Mouse (Mus musculus): ENCODE results near the gene Nfkbiz. TPM values are rescaled to one million over a fixed set of nuclear protein-coding genes. Genes with fewer than 3 reads are reported as not detected.

Nfkbiz gene
- polyA plus RNA-seq, 1 experiment, result 5.1 TPM

DNA sequence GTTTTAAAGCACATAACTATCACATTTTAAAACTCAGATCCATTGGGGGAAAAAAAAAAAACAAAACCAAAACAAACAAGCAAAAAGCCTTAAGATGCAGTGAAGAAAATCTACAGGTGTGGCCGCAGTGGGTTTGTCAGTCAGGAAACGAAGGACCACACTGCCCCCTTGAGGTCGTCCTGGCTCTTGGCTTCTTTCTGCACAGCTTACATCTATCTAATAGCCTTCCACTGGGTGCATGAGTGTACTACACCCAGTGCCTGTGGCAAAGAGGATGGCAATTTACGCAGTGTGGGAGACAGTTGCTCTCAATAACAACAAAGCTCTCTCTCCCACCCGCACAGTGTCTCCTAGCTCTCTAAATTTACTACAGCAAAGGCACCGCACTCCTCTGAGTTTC is 19.8 kb upstream of the Nfkbiz start:
- no peaks in the 10 kb centered on the region for H3K4me1 ChIP-seq (ENCODE audit: control insufficient read depth, insufficient read depth, low read length)
- peak; percentile 37 to 54 for DNase-seq
- H3K27me3 ChIP-seq (ENCODE audit: control insufficient read depth, insufficient read depth, low read length), result no peaks in the 10 kb centered on the region
- H3K4me3 ChIP-seq (replicated peaks; ENCODE audit: insufficient read depth, low read depth, low read length), result no peak overlapping the region
- no peak for TF ChIP-seq POLR2A (IDR thresholded peaks at IDR 0.05; ENCODE audit: borderline replicate concordance, insufficient read depth, low read length)
- peak; percentile 66 for TF ChIP-seq CTCF (IDR thresholded peaks at IDR 0.05; ENCODE audit: borderline replicate concordance, insufficient read depth, low read depth, low read length)
- H3K27ac ChIP-seq (ENCODE audit: insufficient read depth, low read length), result no peak overlapping the region
- 67% methylated on average over 6 of the region's 6 CpGs for whole genome bisulfite sequencing

DNA sequence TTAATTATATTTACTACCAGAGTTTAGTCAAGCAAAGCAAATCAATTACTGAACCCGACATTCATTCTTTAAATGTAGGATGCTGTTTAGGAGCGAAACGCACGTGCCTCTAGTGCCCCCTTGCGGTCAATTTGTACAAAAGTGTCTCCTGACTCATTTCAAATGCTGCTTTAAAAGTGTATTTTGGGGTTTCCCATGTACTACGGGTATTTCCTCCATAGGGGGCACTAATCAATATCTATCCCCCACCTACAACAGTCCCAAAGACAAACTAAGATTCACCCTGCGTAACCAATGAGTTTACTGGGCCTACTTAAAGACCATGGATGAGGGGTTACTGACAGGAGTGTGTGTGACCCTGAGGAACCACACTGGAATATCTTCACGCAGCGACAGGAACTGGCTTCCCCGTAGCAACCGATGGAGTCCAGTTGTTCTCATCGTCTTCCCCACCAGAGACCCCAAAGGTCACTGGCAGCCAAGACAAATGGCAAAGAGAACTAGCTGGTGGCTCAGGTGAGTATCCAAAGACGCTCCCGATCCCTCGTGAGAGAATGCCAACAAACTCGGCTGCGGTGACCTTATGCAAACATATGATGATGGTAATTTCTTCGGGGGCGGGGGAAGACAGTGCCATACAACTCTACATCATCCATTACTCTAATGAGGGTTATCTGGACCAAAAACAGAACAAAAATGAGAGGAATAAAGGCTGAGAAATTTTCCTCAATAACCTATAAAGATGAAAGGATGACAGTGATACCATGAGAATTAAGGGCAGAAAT is 14.4 kb upstream of the Nfkbiz start:
- Histone ChIP-seq H3K27ac (ENCODE audit: insufficient read depth, low read length) (no peak overlapping the region), H3K4me1 (ENCODE audit: control insufficient read depth, insufficient read depth, low read length) (no peaks in the 10 kb centered on the region), H3K4me3 (replicated peaks; ENCODE audit: insufficient read depth, low read depth, low read length) (no peak overlapping the region), H3K27me3 (ENCODE audit: control insufficient read depth, insufficient read depth, low read length) (no peaks in the 10 kb centered on the region)
- DNase-seq, result peak; percentile 64 to 69
- 52% methylated on average over 19 of the region's 19 CpGs for WGBS
- TF ChIP-seq CTCF (IDR thresholded peaks at IDR 0.05; ENCODE audit: borderline replicate concordance, insufficient read depth, low read depth, low read length) (peak; percentile 79), POLR2A (IDR thresholded peaks at IDR 0.05; ENCODE audit: borderline replicate concordance, insufficient read depth, low read length) (no peak)

DNA sequence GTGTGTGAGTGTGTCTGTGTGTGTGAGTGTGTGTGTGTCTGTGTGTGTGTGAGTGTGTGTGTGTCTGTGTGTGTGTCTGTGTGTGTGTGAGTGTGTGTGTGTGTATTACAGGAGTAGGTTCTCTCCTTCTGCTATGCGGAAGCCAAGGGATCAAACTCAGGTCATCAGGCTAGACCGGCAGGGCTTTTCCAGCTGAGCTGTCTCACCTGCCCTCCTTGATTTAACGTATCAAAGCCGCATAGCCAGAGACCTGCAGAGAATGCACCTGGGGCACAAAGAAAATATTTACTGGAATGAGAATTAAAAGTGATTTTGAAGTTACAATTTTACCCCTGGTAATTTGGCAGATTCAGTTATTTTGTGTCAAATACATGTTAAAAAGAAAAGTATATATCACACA is 13.8 kb upstream of the Nfkbiz start:
- 29% methylated on average over 4 of the region's 4 CpGs for WGBS
- no peak for TF ChIP-seq CTCF (IDR thresholded peaks at IDR 0.05; ENCODE audit: borderline replicate concordance, insufficient read depth, low read depth, low read length)
- no peak for TF ChIP-seq POLR2A (IDR thresholded peaks at IDR 0.05; ENCODE audit: borderline replicate concordance, insufficient read depth, low read length)
- no peaks in the 10 kb centered on the region for H3K4me1 ChIP-seq (ENCODE audit: control insufficient read depth, insufficient read depth, low read length)
- no peak overlapping the region for H3K4me3 ChIP-seq (replicated peaks; ENCODE audit: insufficient read depth, low read depth, low read length)
- no peak overlapping the region for H3K27ac ChIP-seq (ENCODE audit: insufficient read depth, low read length)
- no peaks in the 10 kb centered on the region for H3K27me3 ChIP-seq (ENCODE audit: control insufficient read depth, insufficient read depth, low read length)
- DNase-seq, result no peak

DNA sequence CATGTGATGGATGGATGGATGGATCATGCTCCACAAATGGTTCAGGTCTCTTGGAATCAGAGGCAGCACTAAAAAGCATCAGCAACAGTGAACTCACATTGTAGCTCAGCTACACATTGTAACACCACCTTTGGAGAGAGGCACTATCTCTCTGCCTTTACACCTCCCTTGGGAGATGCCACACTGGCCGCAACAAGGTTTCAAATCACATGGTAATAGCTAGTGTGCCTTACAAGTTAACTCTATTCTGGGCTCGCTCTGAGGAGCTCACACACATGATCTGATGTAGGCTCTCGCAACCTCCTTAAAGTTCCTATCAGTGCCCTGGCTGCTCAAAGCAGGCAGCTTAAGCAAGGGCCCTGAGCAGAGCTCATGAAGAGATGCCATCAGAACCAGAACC is 11.8 kb upstream of the Nfkbiz start:
- Histone ChIP-seq H3K27me3 (ENCODE audit: control insufficient read depth, insufficient read depth, low read length) (no peaks in the 10 kb centered on the region), H3K4me1 (ENCODE audit: control insufficient read depth, insufficient read depth, low read length) (no peaks in the 10 kb centered on the region), H3K4me3 (replicated peaks; ENCODE audit: insufficient read depth, low read depth, low read length) (no peak overlapping the region), H3K27ac (ENCODE audit: insufficient read depth, low read length) (no peak overlapping the region)
- DNase-seq, result no peak
- no peak for TF ChIP-seq POLR2A (IDR thresholded peaks at IDR 0.05; ENCODE audit: borderline replicate concordance, insufficient read depth, low read length)
- TF ChIP-seq CTCF (IDR thresholded peaks at IDR 0.05; ENCODE audit: borderline replicate concordance, insufficient read depth, low read depth, low read length), result no peak
- 93% methylated on average over 3 of the region's 3 CpGs for WGBS

DNA sequence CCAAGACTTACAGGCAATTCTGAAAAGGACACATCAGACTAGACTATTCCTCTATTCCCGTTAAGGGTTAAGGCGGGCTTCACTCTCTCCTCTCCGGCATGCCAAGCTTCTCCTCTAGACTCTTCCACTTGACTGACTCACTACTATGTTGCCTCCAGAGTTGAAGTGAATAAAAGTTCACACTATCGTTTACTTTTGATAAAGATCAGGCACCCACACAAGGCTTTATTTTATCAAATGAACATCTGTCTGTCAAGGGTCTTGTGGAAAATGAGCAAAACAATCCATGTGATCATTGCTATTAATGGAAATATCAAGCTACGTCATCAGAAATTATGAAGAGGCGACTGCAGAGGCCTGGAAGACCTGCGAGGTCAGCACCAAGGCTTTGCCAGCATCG is 9.0 kb upstream of the Nfkbiz start:
- no peak overlapping the region for H3K4me3 ChIP-seq (replicated peaks; ENCODE audit: insufficient read depth, low read depth, low read length)
- H3K27ac ChIP-seq (ENCODE audit: insufficient read depth, low read length), result no peak overlapping the region
- DNase-seq, result no peak
- H3K4me1 ChIP-seq (ENCODE audit: control insufficient read depth, insufficient read depth, low read length), result no peaks in the 10 kb centered on the region
- no peak for TF ChIP-seq CTCF (IDR thresholded peaks at IDR 0.05; ENCODE audit: borderline replicate concordance, insufficient read depth, low read depth, low read length)
- TF ChIP-seq POLR2A (IDR thresholded peaks at IDR 0.05; ENCODE audit: borderline replicate concordance, insufficient read depth, low read length), result no peak
- WGBS, result 51% methylated on average over 8 of the region's 8 CpGs
- H3K27me3 ChIP-seq (ENCODE audit: control insufficient read depth, insufficient read depth, low read length), result no peaks in the 10 kb centered on the region

DNA sequence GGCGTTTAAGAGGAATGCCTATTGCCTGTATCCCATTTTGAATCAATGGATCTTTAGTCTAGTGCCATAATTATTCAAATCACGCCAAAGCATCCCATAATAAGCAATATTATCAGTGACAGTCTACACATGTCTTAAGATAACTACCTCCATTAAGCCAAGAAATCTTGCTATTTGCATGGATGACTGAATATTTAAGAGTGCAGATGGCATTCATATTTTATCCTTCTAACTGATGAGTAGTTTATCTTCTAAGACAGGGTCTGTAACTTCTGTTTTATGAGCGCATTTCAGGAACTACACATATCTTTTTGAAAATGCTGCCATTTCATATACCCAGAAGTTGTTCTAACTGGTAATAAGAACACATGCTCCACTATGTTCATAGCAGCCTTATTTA is 6.1 kb upstream of the Nfkbiz start:
- Histone ChIP-seq H3K27ac (ENCODE audit: insufficient read depth, low read length) (no peak overlapping the region), H3K27me3 (ENCODE audit: control insufficient read depth, insufficient read depth, low read length) (no peaks in the 10 kb centered on the region), H3K4me3 (replicated peaks; ENCODE audit: insufficient read depth, low read depth, low read length) (no peak overlapping the region), H3K4me1 (ENCODE audit: control insufficient read depth, insufficient read depth, low read length) (no peaks in the 10 kb centered on the region)
- no peak for DNase-seq
- WGBS, result 98% methylated on average over 3 of the region's 3 CpGs
- TF ChIP-seq POLR2A (IDR thresholded peaks at IDR 0.05; ENCODE audit: borderline replicate concordance, insufficient read depth, low read length), result no peak
- TF ChIP-seq CTCF (IDR thresholded peaks at IDR 0.05; ENCODE audit: borderline replicate concordance, insufficient read depth, low read depth, low read length), result no peak

DNA sequence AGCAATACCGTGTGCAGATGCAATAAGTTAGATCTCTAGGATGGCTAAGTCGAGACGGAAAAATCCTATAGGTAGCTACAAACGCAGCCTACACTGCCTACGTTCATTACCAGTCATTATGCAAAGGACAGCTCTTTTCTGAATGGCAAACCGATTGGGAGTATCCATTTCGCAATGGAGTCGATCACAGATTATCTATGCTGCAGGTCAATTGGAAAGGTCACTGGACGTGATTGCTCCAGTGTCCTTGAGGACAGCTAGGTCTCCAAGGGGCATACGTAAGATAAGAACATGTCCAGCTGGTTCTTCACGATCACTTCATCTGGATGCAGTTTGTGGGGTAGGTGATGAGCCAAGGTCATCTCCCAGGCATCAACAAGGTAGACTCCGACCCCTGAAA is 5.2 kb upstream of the Nfkbiz start:
- WGBS, result 95% methylated on average over 12 of the region's 12 CpGs
- no peak for DNase-seq
- H3K4me1 ChIP-seq (ENCODE audit: control insufficient read depth, insufficient read depth, low read length), result no peaks in the 10 kb centered on the region

DNA sequence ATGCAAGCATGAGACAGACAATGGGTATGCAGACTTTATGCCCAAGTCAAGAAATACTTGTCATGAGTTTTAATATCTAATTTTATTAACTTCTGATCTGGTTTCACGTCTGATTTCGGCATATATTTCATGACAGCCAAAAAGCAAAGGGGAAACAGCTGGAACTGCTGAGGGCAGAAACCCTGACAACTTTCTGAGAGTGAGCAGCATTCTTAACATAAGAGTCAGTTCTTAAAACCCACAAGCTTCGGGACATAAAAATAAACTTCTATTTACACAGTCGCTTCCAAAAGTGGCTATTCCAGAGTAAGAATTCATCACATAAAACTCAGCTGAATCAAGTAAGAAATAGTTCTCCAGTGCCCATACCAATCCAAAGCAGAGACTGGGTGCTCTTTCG is 4.4 kb upstream of the Nfkbiz start:
- Histone ChIP-seq H3K27me3 (ENCODE audit: control insufficient read depth, insufficient read depth, low read length) (no peaks in the 10 kb centered on the region), H3K4me1 (ENCODE audit: control insufficient read depth, insufficient read depth, low read length) (no peaks in the 10 kb centered on the region), H3K4me3 (replicated peaks; ENCODE audit: insufficient read depth, low read depth, low read length) (no peak overlapping the region), H3K27ac (ENCODE audit: insufficient read depth, low read length) (no peak overlapping the region)
- no peak for DNase-seq
- TF ChIP-seq CTCF (IDR thresholded peaks at IDR 0.05; ENCODE audit: borderline replicate concordance, insufficient read depth, low read depth, low read length) (no peak), POLR2A (IDR thresholded peaks at IDR 0.05; ENCODE audit: borderline replicate concordance, insufficient read depth, low read length) (no peak)
- WGBS, result 93% methylated on average over 5 of the region's 5 CpGs

More for the DNA sequence above, 5.2 kb upstream of the Nfkbiz start:
- Histone ChIP-seq H3K27ac (ENCODE audit: insufficient read depth, low read length) (no peak overlapping the region), H3K27me3 (ENCODE audit: control insufficient read depth, insufficient read depth, low read length) (no peaks in the 10 kb centered on the region), H3K4me3 (replicated peaks; ENCODE audit: insufficient read depth, low read depth, low read length) (no peak overlapping the region)
- TF ChIP-seq CTCF (IDR thresholded peaks at IDR 0.05; ENCODE audit: borderline replicate concordance, insufficient read depth, low read depth, low read length) (no peak), POLR2A (IDR thresholded peaks at IDR 0.05; ENCODE audit: borderline replicate concordance, insufficient read depth, low read length) (no peak)

Measured in cerebellum, adult 2 months (tissue).